Mouse (Mus musculus): ENCODE data around the gene Mst1r.

The Mst1r gene

DNA sequence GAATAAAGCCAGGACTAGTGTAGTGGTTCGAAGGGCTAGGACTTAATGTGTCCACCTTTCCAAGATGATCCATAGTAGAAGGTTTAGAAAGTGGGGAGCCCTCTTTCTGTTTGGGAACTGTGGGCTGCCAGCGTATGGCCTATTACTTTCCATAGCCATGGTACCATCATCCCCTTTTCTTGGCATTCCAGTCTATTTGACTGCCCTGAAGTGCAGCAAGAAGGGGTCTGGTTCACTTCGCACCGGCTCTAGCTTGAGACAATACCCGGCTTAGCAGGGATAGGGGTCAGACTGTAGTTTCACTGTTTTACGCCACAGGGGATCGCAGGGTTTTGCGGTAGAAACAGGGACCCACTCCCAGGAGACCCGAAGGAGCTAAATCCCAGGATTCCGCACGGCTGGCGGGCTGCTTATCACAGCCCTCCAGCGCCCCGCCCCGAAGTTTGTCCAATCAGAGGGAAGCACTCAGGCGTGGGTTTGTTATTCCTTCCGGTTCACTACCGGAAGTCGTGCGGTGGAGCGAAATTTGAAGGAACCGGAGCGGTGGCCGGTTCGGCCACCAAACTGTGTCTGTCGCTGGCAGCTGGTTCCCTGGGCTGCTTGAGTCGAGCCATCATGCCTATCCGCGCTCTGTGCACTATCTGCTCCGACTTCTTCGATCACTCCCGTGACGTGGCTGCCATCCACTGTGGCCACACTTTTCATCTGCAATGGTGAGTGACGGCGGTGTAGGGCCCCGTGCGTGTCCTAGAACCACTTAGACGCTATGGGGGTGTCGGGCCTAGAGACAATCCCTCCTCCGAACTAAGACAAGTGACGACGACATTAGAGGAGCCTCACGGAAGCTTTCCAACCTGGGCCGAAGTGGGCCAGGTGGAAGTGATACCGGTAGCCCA, 44.0 kb downstream of the Mst1r start:
- peak; percentile 83 for DNase-seq (ENCODE audit: low read depth, low spot score)

DNA sequence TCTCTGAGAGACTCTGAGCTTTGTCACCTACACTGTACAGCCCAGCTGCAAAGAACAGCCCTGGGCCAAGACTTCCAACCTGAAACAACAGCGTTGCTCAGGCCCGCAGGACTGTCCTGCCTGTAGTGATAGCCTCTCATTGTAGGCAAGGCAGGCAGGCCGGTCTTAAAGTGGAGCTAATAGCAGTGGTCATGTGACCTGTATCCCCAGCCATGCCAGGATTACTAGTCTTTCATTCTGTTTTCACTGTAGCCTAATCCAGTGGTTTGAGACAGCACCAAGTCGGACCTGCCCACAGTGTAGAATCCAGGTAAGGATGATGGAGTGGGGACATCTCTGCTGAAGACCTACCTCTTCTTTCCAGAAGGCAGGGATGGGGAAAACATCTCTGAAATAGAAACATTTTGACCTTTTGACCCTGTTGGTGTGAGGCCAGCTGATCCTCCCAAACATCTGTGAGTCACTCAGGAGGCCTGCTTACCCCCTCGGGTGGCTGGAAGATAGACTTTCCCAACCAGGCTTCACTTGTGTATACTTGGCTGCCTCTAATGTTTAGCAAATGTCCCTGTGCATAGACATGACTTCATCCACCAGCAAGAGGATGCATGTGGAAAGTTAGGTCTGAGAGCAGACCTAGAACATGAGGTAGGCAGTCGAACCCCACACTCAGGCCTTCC, 49.1 kb downstream of the Mst1r start:
- DNase-seq (ENCODE audit: low read depth, low spot score) = no peak

DNA sequence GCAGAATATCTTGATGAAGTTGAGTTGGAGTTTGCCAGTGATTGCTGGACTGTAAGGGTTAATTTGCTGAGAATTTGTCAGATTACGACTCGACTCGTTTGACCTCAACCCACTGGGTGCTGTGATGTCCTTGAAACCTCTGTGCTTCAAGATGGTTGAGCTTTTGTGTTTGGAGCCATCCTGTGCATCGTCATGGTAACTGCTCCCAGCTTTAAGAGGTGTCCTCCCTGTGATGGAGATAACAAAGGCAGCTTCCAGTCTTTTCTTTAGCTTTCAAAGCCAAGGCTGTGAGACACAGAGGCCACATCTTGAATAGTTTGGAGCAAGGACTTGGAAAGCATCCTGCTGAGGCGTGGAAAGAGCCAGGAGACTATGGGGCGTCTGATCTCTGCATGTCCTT, 50.5 kb downstream of the Mst1r start:
- DNase-seq (ENCODE audit: low read depth, low spot score) = no peak

DNA sequence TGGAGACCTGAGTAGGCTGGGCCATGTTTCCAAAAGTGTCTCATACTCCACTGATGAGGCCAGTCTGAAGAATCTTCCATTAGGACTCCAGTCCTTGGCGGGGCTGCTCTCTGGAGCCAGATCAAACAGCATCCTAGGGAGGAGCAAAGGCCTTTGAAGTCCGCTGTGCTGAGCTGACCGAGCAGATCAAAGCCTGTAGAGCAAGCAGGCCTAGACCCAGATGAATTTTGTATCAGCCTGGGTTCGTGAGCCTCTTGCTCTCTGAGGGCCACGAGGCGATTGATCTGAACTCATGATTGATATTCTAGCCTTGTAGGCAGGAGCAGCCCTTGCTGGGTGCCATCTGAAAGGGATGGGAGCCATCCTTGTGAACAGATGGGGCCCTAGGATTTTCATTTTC, 53.2 kb downstream of the Mst1r start:
- DNase-seq (ENCODE audit: low read depth, low spot score) = no peak

DNA sequence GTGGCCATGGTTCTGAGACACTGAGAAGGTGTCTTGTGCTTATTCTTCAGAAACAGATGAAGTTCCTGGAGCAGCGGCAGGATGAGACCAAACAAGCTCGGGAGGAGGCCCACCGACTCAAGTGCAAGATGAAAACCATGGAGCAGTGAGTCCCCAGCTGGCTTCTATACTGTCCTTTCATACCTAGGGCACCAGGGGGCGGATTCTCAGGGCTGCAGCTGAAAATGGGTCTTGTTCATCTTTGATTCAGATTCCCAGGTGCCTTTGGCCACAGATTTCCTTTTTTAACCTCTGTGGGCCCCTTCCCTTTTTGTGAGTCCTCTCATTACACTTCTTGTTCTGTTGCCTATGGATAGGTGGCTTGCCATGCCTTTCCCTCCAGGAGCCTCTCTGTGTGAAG, 54.3 kb downstream of the Mst1r start:
- DNase-seq (ENCODE audit: low read depth, low spot score) = no peak

DNA sequence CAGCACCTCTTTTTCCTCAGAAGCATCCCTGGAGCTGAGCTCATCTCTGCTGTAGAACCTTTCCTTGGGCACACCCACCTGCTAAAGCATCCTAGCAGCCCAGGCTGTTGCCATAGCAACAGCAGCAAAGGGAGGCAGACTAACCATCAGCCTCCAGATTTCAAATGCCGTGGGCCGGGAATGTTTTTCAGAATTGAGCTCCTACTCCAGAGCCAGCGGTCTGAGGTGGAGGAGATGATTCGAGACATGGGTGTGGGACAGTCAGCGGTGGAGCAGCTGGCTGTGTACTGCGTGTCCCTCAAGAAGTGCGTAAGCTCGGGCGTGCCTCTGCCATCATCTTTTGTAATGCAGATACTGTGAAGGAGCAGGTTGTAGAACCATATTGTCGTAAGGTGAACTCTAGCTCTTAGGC, 54.7 kb downstream of the Mst1r start:
- DNase-seq (ENCODE audit: low read depth, low spot score) = no peak

DNA sequence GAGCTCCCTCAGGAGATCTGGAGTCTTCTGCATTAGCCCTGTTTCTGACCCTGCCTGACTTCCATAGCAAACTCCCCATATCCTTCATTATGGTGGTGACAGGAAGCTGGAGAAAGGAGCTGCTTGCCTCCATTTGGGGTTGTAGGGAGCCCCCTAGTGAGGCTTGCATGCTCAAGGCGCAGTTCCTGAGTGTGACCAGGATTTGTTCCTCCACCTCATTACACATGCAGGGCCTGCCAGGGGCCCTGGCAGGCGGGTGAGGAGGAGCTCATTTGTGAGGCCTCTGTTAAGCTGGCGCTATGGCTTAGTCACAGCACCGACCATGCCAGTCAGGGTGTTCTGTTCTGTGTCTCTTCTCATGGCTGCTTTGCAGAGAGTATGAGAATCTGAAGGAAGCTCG, 55.2 kb downstream of the Mst1r start:
- DNase-seq (ENCODE audit: low read depth, low spot score) = no peak

DNA sequence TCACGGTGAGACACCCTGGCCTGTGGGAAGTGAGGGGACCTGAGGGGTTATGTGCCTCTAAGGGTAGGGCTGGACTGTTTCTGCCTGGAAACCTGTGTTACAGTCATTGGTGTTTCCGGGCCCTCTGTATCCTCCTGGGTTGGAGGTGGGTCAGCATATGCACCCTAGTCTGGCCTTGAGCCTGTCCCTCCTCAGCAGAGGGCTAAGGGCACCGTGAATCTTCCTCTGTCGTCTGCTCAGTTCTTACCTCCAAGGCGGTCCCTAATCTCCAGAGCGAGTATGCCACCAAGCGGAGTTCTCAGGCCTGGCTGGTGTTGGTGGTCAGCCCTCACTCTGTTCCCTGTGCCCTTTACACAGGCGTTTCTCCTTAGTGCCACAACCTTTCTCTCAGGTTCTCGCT, 56.2 kb downstream of the Mst1r start:
- no peak for DNase-seq (ENCODE audit: low read depth, low spot score)

DNA sequence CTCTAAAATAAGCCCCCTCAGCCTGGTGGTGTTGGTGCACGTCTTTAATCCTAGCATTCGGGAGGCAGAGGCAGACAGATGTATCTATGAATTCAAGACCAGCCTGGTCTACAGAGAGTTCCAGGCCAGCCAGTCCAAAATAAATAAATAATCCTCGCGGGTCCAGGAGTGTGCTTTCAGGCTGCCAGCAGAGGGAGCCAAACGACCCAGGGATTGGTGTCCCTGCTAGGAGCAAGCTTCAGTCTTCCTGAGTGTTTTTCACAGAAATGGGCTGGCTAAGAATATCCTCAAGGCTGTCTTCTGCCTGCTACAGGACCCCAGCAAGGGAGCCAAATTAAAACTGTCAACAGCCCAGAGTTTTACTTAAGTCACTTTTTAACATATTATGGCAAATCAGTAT, 57.0 kb downstream of the Mst1r start:
- peak; percentile 85 for DNase-seq (ENCODE audit: low read depth, low spot score)

DNA sequence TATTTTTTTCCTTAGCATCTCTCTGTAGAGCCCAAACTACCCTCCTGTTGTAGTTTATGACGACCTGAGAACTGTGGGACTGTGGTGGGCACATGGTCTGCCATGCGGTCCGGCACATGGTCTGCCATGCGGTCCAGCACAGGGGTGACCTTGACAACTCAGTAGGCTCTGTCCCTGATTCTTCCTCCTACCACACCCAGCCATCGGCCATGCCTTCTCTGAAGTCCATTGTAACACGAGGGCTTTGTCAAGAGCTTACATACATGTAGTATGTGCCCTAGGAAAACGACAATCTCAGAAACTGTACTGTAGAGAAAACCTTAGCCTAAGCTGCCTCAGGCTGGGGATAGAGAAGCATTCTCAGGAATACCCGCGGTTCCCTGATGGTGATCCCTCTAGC, 58.0 kb downstream of the Mst1r start:
- DNase-seq (ENCODE audit: low read depth, low spot score) = no peak

DNA sequence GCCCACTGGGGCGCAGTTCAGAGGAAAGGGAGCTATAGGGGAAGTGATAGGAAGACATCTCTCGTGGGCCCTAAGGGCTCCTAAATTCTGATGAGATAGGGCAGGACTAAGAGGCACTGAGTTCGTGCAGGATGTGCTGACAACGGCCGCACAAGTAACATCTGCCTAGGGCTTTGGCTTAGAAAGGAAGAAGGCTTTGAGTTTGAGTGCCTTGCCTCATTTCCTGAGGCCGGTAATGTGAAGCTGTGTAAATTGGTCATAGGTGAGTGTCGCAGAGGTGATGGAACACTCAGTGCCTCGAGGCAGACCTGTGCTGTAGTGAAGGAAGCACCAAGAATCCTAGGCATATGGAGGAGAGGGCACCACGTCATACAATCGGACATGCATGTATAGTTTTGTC, 60.0 kb downstream of the Mst1r start:
- no peak for DNase-seq (ENCODE audit: low read depth, low spot score)

DNA sequence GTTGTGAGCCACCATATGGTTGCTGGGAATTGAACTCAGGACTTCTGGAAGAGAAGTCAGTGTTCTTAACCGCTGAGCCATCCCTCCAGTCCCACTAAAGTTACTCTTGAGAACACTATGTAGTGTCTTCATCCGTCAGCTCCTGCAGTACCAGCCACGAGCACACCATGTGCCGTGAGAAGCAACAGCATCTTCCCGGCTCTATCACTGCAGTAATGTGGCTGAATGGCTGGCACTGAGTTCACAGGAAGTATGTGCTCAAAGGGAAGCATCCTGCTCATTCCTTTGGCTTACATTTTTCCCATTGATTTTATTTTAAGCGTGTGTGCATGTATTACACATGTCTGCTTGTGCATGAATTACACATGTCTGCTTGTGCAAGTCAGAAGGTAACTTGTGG, 60.8 kb downstream of the Mst1r start:
- no peak for DNase-seq (ENCODE audit: low read depth, low spot score)

DNA sequence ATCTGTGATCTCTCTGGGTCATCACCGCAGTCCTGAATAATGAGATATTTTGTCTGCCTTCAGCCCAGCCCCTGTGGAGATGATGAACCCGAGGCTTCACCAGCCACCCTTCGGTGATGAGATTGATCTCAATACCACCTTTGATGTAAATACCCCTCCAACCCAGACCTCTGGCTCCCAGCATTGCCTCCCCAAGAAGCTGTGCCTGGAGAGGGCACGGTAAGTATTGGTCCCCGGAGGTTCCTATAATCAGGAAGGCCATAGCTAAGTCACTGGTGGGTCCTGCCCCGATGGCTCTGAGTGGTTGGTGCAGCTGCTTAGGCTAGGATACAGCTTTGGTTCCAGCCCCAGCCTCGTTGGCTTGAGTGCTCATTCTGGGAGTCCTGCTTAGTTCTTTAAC, 61.9 kb downstream of the Mst1r start:
- no peak for DNase-seq (ENCODE audit: low read depth, low spot score)
